Mouse (Mus musculus) heart, embryonic 12.5 days (tissue): ENCODE measurements at regions not wholly inside any gene's neighbourhood (a gene's known extent, or its start where the extent isn't known, plus 50 kb on each side); places are given as distances from the start of the nearest gene placed in this dataset.

Source experiments
- ATAC-seq: fragments of 200-750 bp; cut with Nextera tagmentation; 2 replicates; pipeline ENCODE4 v1.8.0; 2017; ENCODE audit warnings: moderate TSS enrichment, moderate library complexity; ENCODE audit not compliant: insufficient number of reproducible peaks, low FRiP score
- H3K27ac ChIP-seq: fragments of 300-500 bp; sonication (generic); 2 replicates; pipeline ENCODE4 v1.5.1; 2016; ENCODE audit warnings: mild to moderate bottlenecking, moderate library complexity; ENCODE audit not compliant: poor library complexity, severe bottlenecking
- H3K27me3 ChIP-seq: fragments of 300-500 bp; sonication (generic); replicated peaks from 2 replicates; pipeline ENCODE4 v1.6.1; 2016; ENCODE audit warnings: mild to moderate bottlenecking, moderate library complexity
- H3K36me3 ChIP-seq: fragments of 300-500 bp; sonication (generic); 2 replicates; pipeline ENCODE4 v1.6.1; 2016; ENCODE audit warnings: mild to moderate bottlenecking, moderate library complexity
- H3K4me1 ChIP-seq: fragments of 300-500 bp; sonication (generic); replicated peaks from 2 replicates; pipeline ENCODE4 v1.6.1; 2016; ENCODE audit warnings: mild to moderate bottlenecking
- H3K4me2 ChIP-seq: fragments of 300-500 bp; sonication (generic); 2 replicates; pipeline ENCODE4 v1.6.1; 2016; ENCODE audit warnings: mild to moderate bottlenecking, moderate library complexity
- H3K4me3 ChIP-seq: fragments of 300-500 bp; sonication (generic); 2 replicates; pipeline ENCODE4 v1.5.1; 2016; ENCODE audit warnings: mild to moderate bottlenecking
- H3K9ac ChIP-seq: fragments of 300-500 bp; sonication (generic); 2 replicates; pipeline ENCODE4 v1.6.1; 2016; ENCODE audit warnings: mild to moderate bottlenecking, moderate library complexity
- H3K9me3 ChIP-seq: fragments of 300-500 bp; sonication (generic); replicated peaks from 2 replicates; pipeline ENCODE4 v1.6.1; 2016; ENCODE audit warnings: mild to moderate bottlenecking, moderate library complexity
- WGBS: fragments of 180-500 bp; shearing (Covaris S2); methylation state at CpG from one replicate; pipeline ENCODE4 v1.1.7; 2016; 5-methylcytosine and 5-hydroxymethylcytosine counted together

DNA sequence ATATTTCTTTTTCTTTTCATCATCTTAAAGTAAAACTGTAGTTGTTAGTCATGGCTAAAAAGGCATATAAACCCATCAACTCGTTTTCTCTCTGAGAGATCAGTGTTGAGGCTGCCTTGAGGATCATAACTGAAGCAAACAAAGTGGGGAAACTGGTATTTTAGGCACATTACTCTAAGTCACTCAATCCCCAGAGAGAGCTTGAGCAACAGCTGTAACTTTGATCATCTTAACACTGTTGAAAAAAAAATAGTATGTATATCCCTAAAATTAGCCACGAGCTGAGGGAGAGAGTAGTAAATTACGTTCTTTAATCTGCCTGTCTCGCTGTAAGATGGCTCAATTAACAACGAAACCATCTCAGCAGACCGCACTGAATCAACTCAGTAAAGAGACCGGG is 67.2 kb upstream of the Skap2 start:
- 55% methylated on average over 7 of the region's 7 CpGs for WGBS
- H3K9ac ChIP-seq = no peak overlapping the region
- H3K27ac ChIP-seq = no peak overlapping the region
- H3K27me3 ChIP-seq = peaks cover 69% of the 10 kb centered on the region
- ATAC-seq = no peak
- no peak overlapping the region for H3K4me2 ChIP-seq
- H3K4me3 ChIP-seq = no peak overlapping the region
- H3K36me3 ChIP-seq = no peaks in the 10 kb centered on the region
- no peaks in the 10 kb centered on the region for H3K9me3 ChIP-seq
- H3K4me1 ChIP-seq = no peaks in the 10 kb centered on the region

DNA sequence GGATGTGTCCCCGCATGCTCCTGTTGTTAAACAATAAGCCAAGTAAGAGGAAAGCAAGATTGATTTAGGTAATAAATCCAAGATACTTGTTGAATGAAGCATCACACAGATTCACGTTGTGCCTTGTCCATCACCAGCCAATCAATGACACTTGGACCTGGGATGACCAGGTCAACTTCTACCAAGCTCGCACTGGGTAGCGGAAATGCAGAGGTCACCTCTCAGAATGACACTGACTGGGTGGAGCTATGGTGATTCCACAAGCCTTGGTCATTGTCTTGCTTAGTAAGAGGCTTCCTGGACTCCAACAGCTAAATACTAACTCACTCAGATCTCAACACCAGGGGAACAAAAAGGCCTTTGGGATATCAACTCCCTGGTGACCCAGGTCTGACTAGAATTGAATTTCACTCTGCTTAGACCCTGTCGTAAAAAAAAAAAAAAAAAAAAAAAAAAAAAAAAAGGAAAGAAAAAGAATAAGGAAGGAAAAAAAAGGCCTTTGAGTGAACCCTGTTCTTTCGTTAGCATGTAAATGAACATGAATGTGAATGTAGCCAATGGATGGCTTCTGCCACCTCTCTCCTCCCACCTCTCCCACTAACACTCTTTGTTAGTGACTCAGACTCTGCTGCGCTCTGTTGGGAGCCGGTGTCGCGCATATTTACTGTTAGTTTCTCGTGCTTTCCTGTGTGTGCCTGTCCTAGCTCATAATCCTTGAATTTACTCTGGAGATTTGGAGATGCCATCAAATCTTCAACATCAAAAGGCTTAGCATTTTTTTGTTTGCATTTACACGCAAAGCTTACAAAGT is 66.4 kb upstream of the Skap2 start:
- Histone ChIP-seq H3K27me3 (peaks cover 69% of the 10 kb centered on the region), H3K9me3 (no peaks in the 10 kb centered on the region), H3K27ac (no peak overlapping the region), H3K4me1 (no peaks in the 10 kb centered on the region), H3K9ac (no peak overlapping the region), H3K36me3 (no peaks in the 10 kb centered on the region), H3K4me2 (peak overlapping the region; percentile 28; the same call in 1 of the 2 replicates), H3K4me3 (no peak overlapping the region)
- WGBS = 27% methylated on average over 12 of the region's 12 CpGs
- no peak for ATAC-seq

DNA sequence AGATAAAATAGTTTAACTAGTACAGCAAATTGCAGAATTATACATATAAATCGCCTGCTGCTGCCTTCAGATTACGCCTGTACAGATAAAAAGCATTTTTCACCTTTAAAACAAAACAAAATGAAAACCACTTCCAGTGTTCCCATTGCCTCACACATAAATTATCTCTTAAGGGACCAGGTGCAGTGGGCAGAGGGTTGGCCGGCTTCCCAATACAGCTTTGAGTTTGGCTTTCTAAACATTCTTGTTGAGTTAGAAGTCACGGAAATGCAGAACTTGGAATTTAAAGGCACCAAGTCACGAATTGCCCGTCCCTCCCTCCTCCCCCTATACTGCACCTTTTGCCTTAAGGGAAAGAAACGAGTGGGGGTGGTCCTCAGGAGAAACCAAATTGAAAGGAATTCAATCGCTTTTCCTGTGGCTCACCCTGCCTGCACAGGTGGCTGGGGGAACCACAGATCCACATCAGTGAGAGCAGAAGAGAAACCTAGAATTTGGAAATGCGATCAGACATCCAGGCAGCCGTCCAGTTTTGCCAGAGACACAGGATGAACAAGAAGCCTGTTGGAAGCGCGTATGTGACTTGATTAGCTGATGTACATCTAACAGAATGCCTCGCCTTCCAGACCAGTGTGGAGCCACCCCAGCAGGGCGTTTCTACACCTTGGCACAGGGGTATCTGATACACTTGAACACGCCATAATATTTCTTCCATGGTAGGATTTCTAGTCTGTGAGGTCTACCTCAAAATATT is 64.0 kb upstream of the Skap2 start:
- ATAC-seq = no peak

DNA sequence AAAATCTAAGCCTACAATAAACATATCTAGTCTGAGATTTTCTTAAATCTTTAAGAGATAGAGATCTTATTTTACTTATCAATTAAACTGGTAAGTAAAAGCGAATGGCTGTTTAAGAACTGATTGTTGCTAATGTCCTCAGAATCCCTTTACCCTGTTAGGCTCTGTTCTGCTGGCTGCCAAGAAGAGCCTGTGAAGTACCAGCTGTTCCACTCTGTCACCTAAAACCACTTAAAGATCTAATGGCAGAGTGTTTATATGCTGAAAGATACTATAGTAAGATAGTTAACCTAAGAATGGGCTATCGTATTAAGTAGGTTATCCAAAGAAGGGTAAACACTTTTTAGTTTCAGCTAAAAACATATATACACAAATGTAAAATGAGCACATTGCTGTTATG is 62.6 kb upstream of the Skap2 start:
- no peak for ATAC-seq
- peaks cover 53% of the 10 kb centered on the region for H3K27me3 ChIP-seq
- no peaks in the 10 kb centered on the region for H3K4me1 ChIP-seq
- no peak overlapping the region for H3K9ac ChIP-seq
- no peaks in the 10 kb centered on the region for H3K9me3 ChIP-seq
- WGBS = 79% methylated on average over 2 of the region's 2 CpGs
- no peak overlapping the region for H3K4me2 ChIP-seq
- no peak overlapping the region for H3K27ac ChIP-seq
- no peak overlapping the region for H3K4me3 ChIP-seq
- H3K36me3 ChIP-seq = no peaks in the 10 kb centered on the region

More for the DNA sequence above, 64.0 kb upstream of the Skap2 start:
- H3K4me2 ChIP-seq = no peak overlapping the region
- H3K27ac ChIP-seq = no peak overlapping the region
- no peaks in the 10 kb centered on the region for H3K36me3 ChIP-seq
- H3K27me3 ChIP-seq = peaks cover 64% of the 10 kb centered on the region
- H3K9ac ChIP-seq = no peak overlapping the region
- H3K4me1 ChIP-seq = no peaks in the 10 kb centered on the region
- H3K4me3 ChIP-seq = no peak overlapping the region
- 58% methylated on average over 15 of the region's 15 CpGs for WGBS
- H3K9me3 ChIP-seq = no peaks in the 10 kb centered on the region

DNA sequence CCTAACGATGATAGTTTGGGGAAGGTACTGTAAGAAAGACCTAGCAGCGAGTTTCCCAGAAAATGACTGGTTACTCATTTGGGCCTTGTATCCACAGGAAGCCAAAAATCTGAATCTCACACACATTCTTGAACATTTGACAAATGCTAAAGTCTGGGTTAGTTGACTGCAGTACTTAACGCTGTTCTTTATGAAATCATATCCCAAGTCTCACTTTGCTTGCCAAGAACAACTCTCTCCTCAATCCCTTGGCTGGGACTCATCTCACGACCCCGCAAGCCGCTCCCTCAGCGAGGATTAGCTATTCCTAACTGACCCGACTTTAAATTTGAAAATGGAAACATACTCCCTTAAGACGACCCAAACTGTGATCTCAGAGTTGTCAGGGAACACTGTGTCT is 54.8 kb upstream of the Skap2 start:
- 65% methylated on average over 9 of the region's 9 CpGs for WGBS
- no peak overlapping the region for H3K4me3 ChIP-seq
- no peak overlapping the region for H3K9ac ChIP-seq
- no peaks in the 10 kb centered on the region for H3K36me3 ChIP-seq
- no peak overlapping the region for H3K27ac ChIP-seq
- H3K4me2 ChIP-seq = no peak overlapping the region
- no peaks in the 10 kb centered on the region for H3K9me3 ChIP-seq
- 0 out of 2 replicates have a peak, but pooled peaks cover 4% of the 10 kb centered on the region for H3K4me1 ChIP-seq
- ATAC-seq = no peak
- peaks cover 13% of the 10 kb centered on the region for H3K27me3 ChIP-seq

DNA sequence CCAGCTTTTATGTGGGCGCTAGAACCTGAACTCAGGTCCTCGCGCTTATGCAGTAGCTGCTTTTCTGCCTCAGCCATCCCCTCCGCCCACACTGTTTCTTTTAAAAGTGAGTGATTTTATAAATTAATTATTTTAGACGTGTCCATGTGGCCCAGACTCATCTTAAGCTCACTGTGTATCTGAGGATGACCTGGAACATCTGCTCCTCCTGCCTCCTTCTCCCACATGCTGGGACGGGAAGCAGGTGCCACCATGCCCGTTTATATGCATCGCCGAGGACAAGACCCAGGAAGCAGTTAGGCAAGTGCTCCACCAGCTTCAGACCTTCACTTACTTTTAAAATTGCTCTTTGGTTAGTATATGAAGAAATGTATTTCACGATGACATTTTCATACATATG is 53.3 kb upstream of the Skap2 start:
- no peak for ATAC-seq
- Histone ChIP-seq H3K4me1 (0 out of 2 replicates have a peak, but pooled peaks cover 4% of the 10 kb centered on the region), H3K36me3 (no peaks in the 10 kb centered on the region), H3K27me3 (peaks cover 12% of the 10 kb centered on the region; the same call in 1 of the 2 replicates), H3K9ac (no peak overlapping the region), H3K9me3 (no peaks in the 10 kb centered on the region), H3K27ac (no peak overlapping the region), H3K4me3 (no peak overlapping the region), H3K4me2 (no peak overlapping the region)
- WGBS = 85% methylated on average over 10 of the region's 10 CpGs

DNA sequence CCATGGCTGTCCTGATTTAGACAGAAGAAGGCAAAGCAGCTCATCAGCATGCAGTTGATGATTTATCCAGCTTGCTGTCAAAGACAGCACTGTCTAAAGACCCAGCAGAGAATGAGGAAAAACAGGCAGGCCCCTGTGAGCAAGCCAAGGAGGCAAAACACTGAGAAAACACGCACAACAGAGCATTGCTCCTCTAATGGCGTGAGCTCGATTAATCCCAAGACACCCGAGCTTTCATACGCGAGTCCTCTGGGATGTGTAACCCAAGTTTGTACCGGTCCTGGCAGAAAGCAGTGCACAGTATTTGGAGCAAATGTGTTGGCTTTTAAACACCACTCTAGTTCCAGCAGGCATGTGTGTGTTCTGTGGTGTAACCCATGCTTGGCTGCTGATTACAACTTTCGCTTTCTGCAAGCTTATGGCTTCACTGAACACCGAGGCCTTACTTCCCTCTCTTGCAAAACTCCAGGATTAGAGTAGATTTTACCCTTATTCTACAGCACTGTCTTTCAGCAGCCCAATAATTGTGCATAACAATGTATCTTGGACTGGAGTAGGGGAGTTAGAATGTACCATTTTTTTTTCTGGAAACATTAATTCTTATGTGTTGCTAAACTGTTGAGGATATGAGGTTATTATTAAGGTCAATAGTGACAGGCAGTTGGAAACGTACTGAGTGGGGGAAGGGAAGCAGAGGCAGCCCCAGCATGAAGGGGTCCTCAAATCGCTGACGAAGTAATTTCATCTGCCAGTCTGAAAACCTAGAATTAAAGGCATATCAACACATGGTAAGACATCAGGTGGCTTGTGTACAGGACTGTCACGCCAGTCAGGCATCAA is 52.0 kb upstream of the Skap2 start:
- no peak overlapping the region for H3K4me2 ChIP-seq
- H3K9ac ChIP-seq = no peak overlapping the region
- ATAC-seq = no peak
- H3K4me1 ChIP-seq = 0 out of 2 replicates have a peak, but pooled peaks cover 4% of the 10 kb centered on the region
- no peak overlapping the region for H3K27ac ChIP-seq
- no peaks in the 10 kb centered on the region for H3K36me3 ChIP-seq
- no peaks in the 10 kb centered on the region for H3K9me3 ChIP-seq
- WGBS = 76% methylated on average over 13 of the region's 13 CpGs
- peaks cover 24% of the 10 kb centered on the region; the same call in 1 of the 2 replicates for H3K27me3 ChIP-seq
- no peak overlapping the region for H3K4me3 ChIP-seq
